Mouse (Mus musculus) brain, embryonic 14.5 days (tissue): ENCODE results near the gene Magel2.

Experiments used
- CTCF ChIP-seq: fragments of 200-500 bp; IDR thresholded peaks from 2 replicates; pipeline ENCODE4 v1.5.1; 2012; ENCODE audit warnings: inconsistent platforms, mild to moderate bottlenecking, moderate library complexity, borderline replicate concordance; ENCODE audit not compliant: insufficient read depth, insufficient read length; ENCODE audit errors: extremely low read depth
- POLR2A ChIP-seq: fragments of 200-500 bp; IDR thresholded peaks from 2 replicates; pipeline ENCODE4 v1.6.1; 2012; ENCODE audit warnings: mild to moderate bottlenecking, inconsistent platforms, borderline replicate concordance; ENCODE audit not compliant: poor library complexity, insufficient read depth, insufficient read length, severe bottlenecking; ENCODE audit errors: extremely low read depth

DNA sequence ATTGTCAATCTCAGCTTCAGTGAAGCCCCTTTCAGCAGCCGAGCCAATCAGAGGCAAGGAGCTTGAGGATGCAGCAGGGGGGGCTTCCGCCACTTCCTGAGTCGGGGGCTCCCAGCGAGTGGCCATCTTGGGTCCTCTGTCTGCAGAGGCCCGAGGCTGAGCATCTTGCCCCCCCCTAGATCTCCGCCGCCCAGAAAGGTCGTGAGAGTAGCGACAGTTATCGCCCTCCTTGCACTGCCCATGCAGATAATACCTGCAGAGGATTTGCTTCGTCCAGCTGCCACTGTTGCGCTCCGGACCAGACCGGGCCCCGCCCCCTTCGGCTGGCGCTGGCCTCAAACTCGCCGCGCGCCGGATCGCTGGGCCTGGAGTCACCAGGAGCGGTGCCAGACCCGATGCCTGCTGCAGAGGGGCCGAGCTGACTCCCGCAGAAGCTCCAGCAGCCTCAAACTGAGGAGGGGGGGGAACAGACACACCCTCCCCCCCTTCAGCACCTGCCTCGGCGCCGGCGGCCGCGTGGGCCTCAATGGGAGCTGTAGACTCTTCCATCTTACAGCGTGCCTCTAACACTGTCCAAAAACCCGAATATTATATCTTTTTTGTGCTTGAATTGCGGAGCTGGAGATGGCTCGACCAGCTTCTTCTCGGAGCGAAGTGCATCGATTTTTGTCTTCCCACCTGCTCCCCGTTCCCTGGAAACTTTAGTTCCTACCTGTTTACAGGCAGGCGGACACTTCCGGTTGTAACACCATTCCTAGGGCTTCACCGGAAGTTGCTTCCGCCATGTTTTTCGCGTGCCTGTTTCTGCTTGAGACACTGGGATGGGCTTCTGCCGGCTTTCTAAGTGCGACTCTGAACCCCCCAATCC, 42.9 kb downstream of the Magel2 start, which contains the start of gene Mkrn3:
- TF ChIP-seq POLR2A (no peak; the same call in 1 of the 2 replicates), CTCF (no peak)
